Mouse (Mus musculus): ENCODE results near the gene Arsj. TPM values are rescaled to one million over a fixed set of nuclear protein-coding genes. Genes with fewer than 3 reads are reported as not detected.

Gene Arsj
- polyA plus RNA-seq, 1 experiment: 2.4 TPM

- TF ChIP-seq MYOD1 (IDR thresholded peaks at IDR 0.05; ENCODE audit: control insufficient read depth, insufficient read length, low read depth) (no peak), MAX (IDR thresholded peaks at IDR 0.05) (no peak)
- no peak overlapping the region for H3K4me3 ChIP-seq (ENCODE audit: insufficient read depth, poor library complexity, severe bottlenecking)
- H3K27me3 ChIP-seq (ENCODE audit: control insufficient read depth, insufficient read depth, insufficient read length): no peaks in the 10 kb centered on the region
- H3K79me2 ChIP-seq (ENCODE audit: control insufficient read depth, insufficient read depth): peaks cover 40% of the 10 kb centered on the region
- H3ac ChIP-seq (ENCODE audit: control insufficient read depth, insufficient read length, low read depth): no peak overlapping the region
- peaks cover 8% of the 10 kb centered on the region for H3K79me3 ChIP-seq (ENCODE audit: low read depth)
- H3K36me3 ChIP-seq (ENCODE audit: control insufficient read depth, insufficient read depth): peaks cover 29% of the 10 kb centered on the region
These were observed 19.8 kb downstream of the Arsj start for GRCm38 (mm10) chr3:126383276-126383675.

- Histone ChIP-seq H3K36me3 (ENCODE audit: control insufficient read depth, insufficient read depth) (peaks cover 20% of the 10 kb centered on the region), H3K79me3 (ENCODE audit: low read depth) (peaks cover 6% of the 10 kb centered on the region), H3ac (ENCODE audit: control insufficient read depth, insufficient read length, low read depth) (peak overlapping the region; percentile 28), H3K4me3 (ENCODE audit: insufficient read depth, poor library complexity, severe bottlenecking) (no peak overlapping the region), H3K27me3 (ENCODE audit: control insufficient read depth, insufficient read depth, insufficient read length) (no peaks in the 10 kb centered on the region), H3K79me2 (ENCODE audit: control insufficient read depth, insufficient read depth) (peaks cover 40% of the 10 kb centered on the region)
- TF ChIP-seq FOSL1 (IDR thresholded peaks at IDR 0.05; ENCODE audit: insufficient read depth, low read length, poor library complexity, severe bottlenecking) (peak; percentile 95), MAX (IDR thresholded peaks at IDR 0.05) (peak; percentile 68), MYOG (IDR thresholded peaks at IDR 0.05; ENCODE audit: control insufficient read depth, extremely low read depth, insufficient read length) (no peak), CEBPB (IDR thresholded peaks at IDR 0.05; ENCODE audit: low read depth) (peak; percentile 46)
These were observed 21.4 kb downstream of the Arsj start for GRCm38 (mm10) chr3:126384657-126385438.

- no peaks in the 10 kb centered on the region for H3K79me2 ChIP-seq (ENCODE audit: control insufficient read depth, insufficient read depth)
- H3K27me3 ChIP-seq (ENCODE audit: control insufficient read depth, insufficient read depth, insufficient read length): no peaks in the 10 kb centered on the region
- H3K79me3 ChIP-seq (ENCODE audit: low read depth): peaks cover 4% of the 10 kb centered on the region
- TF ChIP-seq MYOD1 (IDR thresholded peaks at IDR 0.05; ENCODE audit: control insufficient read depth, insufficient read length, low read depth): no peak
- TF ChIP-seq CTCF (IDR thresholded peaks at IDR 0.05; ENCODE audit: control insufficient read depth, insufficient read depth, insufficient read length): no peak
- no peak for TF ChIP-seq MYOG (IDR thresholded peaks at IDR 0.05; ENCODE audit: control insufficient read depth, extremely low read depth, insufficient read length)
- TF ChIP-seq CEBPB (IDR thresholded peaks at IDR 0.05; ENCODE audit: low read depth): no peak
- TF ChIP-seq USF1 (IDR thresholded peaks at IDR 0.05; ENCODE audit: low read depth): no peak
- TF ChIP-seq MAX (IDR thresholded peaks at IDR 0.05): no peak
- H3K4me3 ChIP-seq (ENCODE audit: insufficient read depth, poor library complexity, severe bottlenecking): no peak overlapping the region
- H3K36me3 ChIP-seq (ENCODE audit: control insufficient read depth, insufficient read depth): no peaks in the 10 kb centered on the region
- H3ac ChIP-seq (ENCODE audit: control insufficient read depth, insufficient read length, low read depth): no peak overlapping the region
These were observed 34.0 kb downstream of the Arsj start for GRCm38 (mm10) chr3:126397451-126397850.

GRCm38 (mm10) chr3:126397985-126398630 lies 34.6 kb downstream of the Arsj start:
- Histone ChIP-seq H3K79me2 (ENCODE audit: control insufficient read depth, insufficient read depth) (no peaks in the 10 kb centered on the region), H3K27me3 (ENCODE audit: control insufficient read depth, insufficient read depth, insufficient read length) (no peaks in the 10 kb centered on the region), H3K36me3 (ENCODE audit: control insufficient read depth, insufficient read depth) (no peaks in the 10 kb centered on the region), H3ac (ENCODE audit: control insufficient read depth, insufficient read length, low read depth) (no peak overlapping the region), H3K79me3 (ENCODE audit: low read depth) (peaks cover 4% of the 10 kb centered on the region), H3K4me3 (ENCODE audit: insufficient read depth, poor library complexity, severe bottlenecking) (no peak overlapping the region)
- TF ChIP-seq CTCF (IDR thresholded peaks at IDR 0.05; ENCODE audit: control insufficient read depth, insufficient read depth, insufficient read length): no peak
- no peak for TF ChIP-seq MYOD1 (IDR thresholded peaks at IDR 0.05; ENCODE audit: control insufficient read depth, insufficient read length, low read depth)
- no peak for TF ChIP-seq CEBPB (IDR thresholded peaks at IDR 0.05; ENCODE audit: low read depth)
- no peak for TF ChIP-seq MYOG (IDR thresholded peaks at IDR 0.05; ENCODE audit: control insufficient read depth, extremely low read depth, insufficient read length)
- no peak for TF ChIP-seq MAX (IDR thresholded peaks at IDR 0.05)
- no peak for TF ChIP-seq USF1 (IDR thresholded peaks at IDR 0.05; ENCODE audit: low read depth)
- TF ChIP-seq FOSL1 (IDR thresholded peaks at IDR 0.05; ENCODE audit: insufficient read depth, low read length, poor library complexity, severe bottlenecking): no peak

GRCm38 (mm10) chr3:126400726-126401125 lies 37.2 kb downstream of the Arsj start:
- Histone ChIP-seq H3ac (ENCODE audit: control insufficient read depth, insufficient read length, low read depth) (no peak overlapping the region), H3K36me3 (ENCODE audit: control insufficient read depth, insufficient read depth) (no peaks in the 10 kb centered on the region), H3K79me2 (ENCODE audit: control insufficient read depth, insufficient read depth) (no peaks in the 10 kb centered on the region), H3K4me3 (ENCODE audit: insufficient read depth, poor library complexity, severe bottlenecking) (no peak overlapping the region), H3K27me3 (ENCODE audit: control insufficient read depth, insufficient read depth, insufficient read length) (no peaks in the 10 kb centered on the region), H3K79me3 (ENCODE audit: low read depth) (peaks cover 4% of the 10 kb centered on the region)
- TF ChIP-seq MYOD1 (IDR thresholded peaks at IDR 0.05; ENCODE audit: control insufficient read depth, insufficient read length, low read depth) (no peak), MYOG (IDR thresholded peaks at IDR 0.05; ENCODE audit: control insufficient read depth, extremely low read depth, insufficient read length) (no peak), CEBPB (IDR thresholded peaks at IDR 0.05; ENCODE audit: low read depth) (no peak), FOSL1 (IDR thresholded peaks at IDR 0.05; ENCODE audit: insufficient read depth, low read length, poor library complexity, severe bottlenecking) (no peak), MAX (IDR thresholded peaks at IDR 0.05) (no peak), USF1 (IDR thresholded peaks at IDR 0.05; ENCODE audit: low read depth) (no peak), CTCF (IDR thresholded peaks at IDR 0.05; ENCODE audit: control insufficient read depth, insufficient read depth, insufficient read length) (no peak)

GRCm38 (mm10) chr3:126402836-126403235 lies 39.4 kb downstream of the Arsj start:
- Histone ChIP-seq H3K79me2 (ENCODE audit: control insufficient read depth, insufficient read depth) (no peaks in the 10 kb centered on the region), H3K27me3 (ENCODE audit: control insufficient read depth, insufficient read depth, insufficient read length) (no peaks in the 10 kb centered on the region), H3K79me3 (ENCODE audit: low read depth) (peaks cover 7% of the 10 kb centered on the region), H3ac (ENCODE audit: control insufficient read depth, insufficient read length, low read depth) (no peak overlapping the region), H3K36me3 (ENCODE audit: control insufficient read depth, insufficient read depth) (no peaks in the 10 kb centered on the region), H3K4me3 (ENCODE audit: insufficient read depth, poor library complexity, severe bottlenecking) (no peak overlapping the region)
- TF ChIP-seq MYOD1 (IDR thresholded peaks at IDR 0.05; ENCODE audit: control insufficient read depth, insufficient read length, low read depth) (no peak), MAX (IDR thresholded peaks at IDR 0.05) (no peak), CEBPB (IDR thresholded peaks at IDR 0.05; ENCODE audit: low read depth) (no peak), FOSL1 (IDR thresholded peaks at IDR 0.05; ENCODE audit: insufficient read depth, low read length, poor library complexity, severe bottlenecking) (no peak), USF1 (IDR thresholded peaks at IDR 0.05; ENCODE audit: low read depth) (no peak), MYOG (IDR thresholded peaks at IDR 0.05; ENCODE audit: control insufficient read depth, extremely low read depth, insufficient read length) (no peak), CTCF (IDR thresholded peaks at IDR 0.05; ENCODE audit: control insufficient read depth, insufficient read depth, insufficient read length) (no peak)
